Mouse (Mus musculus) lung, postnatal 0 days (tissue): ENCODE results near the gene Hs6st1. TPM values are rescaled to one million over a fixed set of nuclear protein-coding genes. Genes with fewer than 3 reads are reported as not detected.
A peak's percentile ranks its signal among the peaks of the same experiment; 100 is the strongest.
"Not testable (repeated sequence)": the region's sequence is repeated elsewhere in the genome, so short reads cannot be mapped to it uniquely, and the experiment has no call there.

Source experiments
- ATAC-seq: fragments of 200-750 bp; cut with Nextera tagmentation; 2 replicates; pipeline ENCODE4 v1.8.0; 2017; ENCODE audit warnings: moderate library complexity
- DNase-seq: peaks from one replicate; pipeline ENCODE4 v3.0.0-alpha.2; 2016; ENCODE audit warnings: low spot score
- H3K27ac ChIP-seq: fragments of 300-500 bp; sonication (generic); 2 replicates; pipeline ENCODE4 v1.5.1; 2014; ENCODE audit warnings: antibody characterized with exemption, mild to moderate bottlenecking, low read length, mixed read lengths
- H3K27me3 ChIP-seq: fragments of 300-500 bp; sonication (generic); replicated peaks from 2 replicates; pipeline ENCODE4 v1.6.1; 2014; ENCODE audit warnings: low read length, mixed read lengths; ENCODE audit not compliant: insufficient read depth
- H3K36me3 ChIP-seq: fragments of 300-500 bp; sonication (generic); 2 replicates; pipeline ENCODE4 v1.6.1; 2014; ENCODE audit warnings: low read length, mixed read lengths; ENCODE audit not compliant: insufficient read depth
- H3K4me1 ChIP-seq: fragments of 300-500 bp; sonication (generic); 2 replicates; pipeline ENCODE4 v1.6.1; 2014; ENCODE audit warnings: antibody characterized with exemption, low read depth, low read length, mixed read lengths; ENCODE audit not compliant: insufficient read depth
- H3K4me2 ChIP-seq: fragments of 300-500 bp; sonication (generic); replicated peaks from 2 replicates; pipeline ENCODE4 v1.6.1; 2014; ENCODE audit warnings: low read depth, mild to moderate bottlenecking, low read length, moderate library complexity, mixed read lengths
- H3K4me3 ChIP-seq: fragments of 300-500 bp; sonication (generic); 2 replicates; pipeline ENCODE4 v1.5.1; 2014; ENCODE audit warnings: low read depth, low read length
- H3K9ac ChIP-seq: fragments of 300-500 bp; sonication (generic); replicated peaks from 2 replicates; pipeline ENCODE4 v1.6.1; 2014; ENCODE audit warnings: low read depth, mild to moderate bottlenecking
- H3K9me3 ChIP-seq: fragments of 300-500 bp; sonication (generic); 2 replicates; pipeline ENCODE4 v1.6.1; 2016; ENCODE audit warnings: low read length, mixed read lengths
- CTCF ChIP-seq: IDR thresholded peaks from 2 replicates; pipeline ENCODE4 v1.5.1; 2016; ENCODE audit warnings: antibody characterized with exemption, mild to moderate bottlenecking
- EP300 ChIP-seq: IDR thresholded peaks from 2 replicates; pipeline ENCODE4 v1.6.1; 2016; ENCODE audit warnings: antibody characterized with exemption, mild to moderate bottlenecking, control low read depth
- WGBS: fragments of 180-500 bp; shearing (Covaris S2); extraction: QIAGEN DNeasy Blood & Tissue Kit; methylation state at CpG from one replicate; pipeline ENCODE4 v1.1.7; 2014; 5-methylcytosine and 5-hydroxymethylcytosine counted together
- polyA plus RNA-seq: library from polyadenylated mRNA; unstranded; fragments of >200 nt; fragmentation: Nextera tagmentation; extraction: Ambion mirVana; gene quantifications from 2 replicates; pipeline ENCODE4 v1.2.1, GENCODE M21; 2015

Gene Hs6st1
- polyA plus RNA-seq, result 4.9 and 6.3 TPM in 2 replicates

DNA sequence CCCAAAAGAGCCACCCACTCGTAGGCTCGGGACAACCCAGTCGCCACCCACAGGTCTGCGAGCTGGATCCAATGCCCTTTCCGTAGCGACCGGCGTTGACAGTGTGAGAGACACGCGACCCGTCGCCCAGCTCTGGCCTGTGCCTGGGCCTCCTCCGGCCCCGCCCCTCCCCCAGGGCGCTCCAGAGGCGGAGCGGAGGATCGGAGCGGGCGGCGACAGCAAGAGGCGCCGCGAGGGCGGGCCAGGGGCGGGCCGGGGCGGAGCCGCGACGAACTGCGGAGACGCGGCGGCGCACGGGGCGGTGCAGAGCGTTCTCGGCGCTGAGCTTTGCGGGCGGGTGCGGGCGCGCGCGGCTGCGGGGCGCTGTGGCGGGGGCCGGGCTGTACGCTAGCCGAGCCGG lies at the start of gene Hs6st1:
Hs6st1 (plus strand) TSS at position 325 of the 400 bp plus-strand sequence.
- Histone ChIP-seq H3K4me1 (peaks cover 24% of the 10 kb centered on the region; the same call in 1 of the 2 replicates), H3K36me3 (no peaks in the 10 kb centered on the region), H3K9ac (peak within 1 kb of the TSS; percentile 51), H3K27me3 (no peaks in the 10 kb centered on the region), H3K4me2 (peak within 1 kb of the TSS; percentile 94), H3K4me3 (peak within 1 kb of the TSS; percentile 76), H3K9me3 (no peaks in the 10 kb centered on the region), H3K27ac (peak within 1 kb of the TSS; percentile 77)
- ATAC-seq, result peak; percentile 93
- TF ChIP-seq EP300 (no peak), CTCF (no peak)
- peak; percentile 98 for DNase-seq
- 0% methylated on average over 25 of the region's 55 CpGs for WGBS

GRCm38 (mm10) chr1:36018617-36019016 lies 49.6 kb upstream of the Hs6st1 start:
- Histone ChIP-seq H3K27ac (no peak overlapping the region), H3K9ac (no peak overlapping the region), H3K36me3 (no peaks in the 10 kb centered on the region), H3K4me3 (no peak overlapping the region), H3K27me3 (no peaks in the 10 kb centered on the region), H3K4me1 (peaks cover 4% of the 10 kb centered on the region; the same call in 1 of the 2 replicates), H3K4me2 (no peak overlapping the region), H3K9me3 (no peaks in the 10 kb centered on the region)
- DNase-seq, result no peak
- no peak for ATAC-seq
- TF ChIP-seq EP300 (no peak), CTCF (no peak)
- WGBS, result 73% methylated on average over 4 of the region's 4 CpGs

DNA sequence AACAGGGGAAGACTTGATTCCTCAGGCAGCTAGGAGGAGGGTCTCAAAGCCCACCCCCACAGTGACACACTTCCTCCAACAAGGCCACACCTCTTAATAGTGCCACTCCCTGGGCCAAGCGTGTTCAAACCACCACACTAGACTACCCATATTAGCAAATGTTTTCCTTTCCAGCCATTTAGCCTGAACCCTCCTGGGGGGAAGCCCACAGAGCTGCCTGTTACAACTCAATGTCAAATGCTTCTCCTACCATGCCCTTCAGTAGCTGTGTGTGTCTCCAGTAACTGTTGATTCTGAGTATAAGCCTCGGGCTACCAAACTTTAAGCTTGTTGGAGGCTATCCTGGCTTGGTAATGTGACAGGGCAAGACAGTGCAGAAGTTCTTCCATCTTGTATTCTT lies 49.0 kb upstream of the Hs6st1 start:
- no peaks in the 10 kb centered on the region for H3K36me3 ChIP-seq
- peaks cover 4% of the 10 kb centered on the region; the same call in 1 of the 2 replicates for H3K4me1 ChIP-seq
- no peak overlapping the region for H3K4me2 ChIP-seq
- H3K9me3 ChIP-seq, result no peaks in the 10 kb centered on the region
- no peak for ATAC-seq
- H3K9ac ChIP-seq, result no peak overlapping the region
- no peak for DNase-seq
- no peak overlapping the region for H3K4me3 ChIP-seq
- H3K27ac ChIP-seq, result no peak overlapping the region
- WGBS, result 98% methylated on average over 2 of the region's 2 CpGs
- no peaks in the 10 kb centered on the region for H3K27me3 ChIP-seq
- TF ChIP-seq CTCF, result no peak
- TF ChIP-seq EP300, result no peak

- no peak for TF ChIP-seq EP300
- TF ChIP-seq CTCF, result no peak
- DNase-seq, result no peak
- Histone ChIP-seq H3K4me1 (peaks cover 4% of the 10 kb centered on the region; the same call in 1 of the 2 replicates), H3K9me3 (no peaks in the 10 kb centered on the region), H3K27me3 (no peaks in the 10 kb centered on the region), H3K27ac (no peak overlapping the region), H3K4me3 (no peak overlapping the region), H3K4me2 (no peak overlapping the region), H3K36me3 (no peaks in the 10 kb centered on the region), H3K9ac (no peak overlapping the region)
- no peak for ATAC-seq
- WGBS, result 91% methylated on average over 4 of the region's 4 CpGs
Measured at GRCm38 (mm10) chr1:36020315-36020714, 47.9 kb upstream of the Hs6st1 start.

DNA sequence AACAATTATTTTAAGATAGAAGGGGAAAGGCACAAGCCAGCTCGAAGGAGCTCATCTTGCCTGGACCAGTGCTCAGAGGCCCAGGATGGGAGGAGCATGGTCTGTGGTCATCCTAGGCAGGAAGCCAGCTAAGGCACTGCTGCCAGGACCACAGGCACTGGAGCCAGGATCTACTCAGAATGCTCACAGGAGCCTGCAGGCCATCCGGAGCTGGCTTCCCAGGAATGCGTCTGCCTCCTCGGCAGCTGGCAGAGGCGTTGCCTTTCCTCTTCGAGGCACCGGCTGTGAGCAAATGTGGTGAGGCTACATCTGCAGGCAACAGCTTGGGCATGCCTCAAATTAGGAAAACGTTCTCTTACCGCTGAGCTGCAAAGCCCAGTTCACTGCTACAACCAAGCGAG lies 37.8 kb upstream of the Hs6st1 start:
- ATAC-seq (peak; percentile 71), DNase-seq (peak; percentile 47)
- Histone ChIP-seq H3K4me3 (no peak overlapping the region), H3K27ac (no peak overlapping the region), H3K27me3 (no peaks in the 10 kb centered on the region), H3K9ac (no peak overlapping the region), H3K4me2 (no peak overlapping the region), H3K4me1 (no peaks in the 10 kb centered on the region), H3K9me3 (no peaks in the 10 kb centered on the region), H3K36me3 (no peaks in the 10 kb centered on the region)
- TF ChIP-seq CTCF (no peak), EP300 (no peak)
- 22% methylated on average over 10 of the region's 10 CpGs for WGBS

DNA sequence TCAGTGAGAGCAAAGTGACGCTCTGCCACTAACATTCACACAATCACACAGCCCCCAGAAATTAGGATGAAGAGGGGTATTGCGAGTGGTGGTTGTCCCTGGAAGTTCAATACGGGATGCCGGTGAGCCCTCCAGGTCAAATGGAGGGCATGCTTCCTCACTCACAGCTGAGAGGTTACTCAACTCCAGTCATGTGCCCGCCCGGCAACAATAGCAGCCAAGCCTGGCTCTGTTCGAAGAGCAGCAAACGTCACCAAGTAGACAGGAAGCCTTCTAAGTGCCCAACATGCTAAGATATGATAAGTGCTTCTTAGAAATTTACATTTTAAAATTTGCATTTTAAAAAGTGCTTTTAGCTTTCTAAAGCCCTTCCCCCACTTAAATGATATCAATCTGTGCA lies 29.4 kb upstream of the Hs6st1 start:
- no peaks in the 10 kb centered on the region for H3K27me3 ChIP-seq
- DNase-seq, result peak; percentile 51
- no peak overlapping the region for H3K4me3 ChIP-seq
- no peak for ATAC-seq
- H3K4me2 ChIP-seq, result no peak overlapping the region
- WGBS, result 53% methylated on average over 8 of the region's 8 CpGs
- H3K9me3 ChIP-seq, result no peaks in the 10 kb centered on the region
- no peaks in the 10 kb centered on the region for H3K4me1 ChIP-seq
- H3K36me3 ChIP-seq, result no peaks in the 10 kb centered on the region
- H3K27ac ChIP-seq, result no peak overlapping the region
- no peak overlapping the region for H3K9ac ChIP-seq
- TF ChIP-seq CTCF (no peak), EP300 (no peak)

DNA sequence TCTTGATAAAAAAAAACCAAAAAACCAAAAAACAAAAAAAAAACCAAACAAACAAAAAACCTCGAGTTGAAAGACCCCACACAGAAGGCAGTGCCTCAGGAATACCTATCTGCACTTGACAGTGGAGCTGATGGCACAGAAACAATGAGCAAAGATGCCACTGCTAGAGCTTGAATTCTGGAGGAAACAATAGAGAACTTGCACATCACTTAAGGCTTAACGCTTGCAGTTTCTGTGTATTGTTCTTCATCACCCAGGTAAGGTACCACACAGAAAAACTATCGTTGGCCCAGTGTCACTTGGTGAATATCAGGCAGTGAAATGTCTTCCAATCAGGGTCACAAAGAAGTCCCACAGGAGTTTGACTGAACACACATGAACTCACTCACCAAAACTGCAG lies 26.1 kb upstream of the Hs6st1 start:
- H3K4me2 ChIP-seq, result no peak overlapping the region
- H3K27ac ChIP-seq, result no peak overlapping the region
- ATAC-seq (no peak), DNase-seq (no peak)
- H3K4me1 ChIP-seq, result no peaks in the 10 kb centered on the region
- no peaks in the 10 kb centered on the region for H3K27me3 ChIP-seq
- H3K9me3 ChIP-seq, result no peaks in the 10 kb centered on the region
- WGBS, result 74% methylated on average over 3 of the region's 3 CpGs
- H3K36me3 ChIP-seq, result no peaks in the 10 kb centered on the region
- no peak overlapping the region for H3K4me3 ChIP-seq
- H3K9ac ChIP-seq, result no peak overlapping the region
- TF ChIP-seq CTCF (no peak), EP300 (no peak)

DNA sequence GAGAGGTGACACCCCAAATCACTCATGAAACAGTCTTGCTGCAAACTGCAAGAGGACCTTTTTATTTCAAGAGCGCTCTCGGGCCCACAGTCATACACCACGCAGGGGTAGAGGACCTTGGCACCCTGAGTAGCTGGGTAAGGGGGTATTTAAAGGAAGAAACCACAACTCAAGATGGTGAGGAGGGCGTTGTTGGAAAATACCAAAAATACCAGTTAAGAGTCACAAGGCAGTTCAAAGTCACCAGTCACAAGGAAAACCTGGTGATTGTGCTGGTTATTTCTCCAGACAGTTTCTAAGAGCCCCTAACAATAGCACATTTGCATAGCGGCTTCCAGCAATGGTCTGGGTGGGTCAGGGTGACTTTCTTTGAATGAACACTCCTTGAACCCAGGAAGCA lies 24.4 kb upstream of the Hs6st1 start:
- not testable (repeated sequence) for H3K4me2 ChIP-seq, H3K27me3 ChIP-seq, DNase-seq, H3K36me3 ChIP-seq, H3K4me3 ChIP-seq, H3K4me1 ChIP-seq, ATAC-seq, H3K27ac ChIP-seq, H3K9me3 ChIP-seq, H3K9ac ChIP-seq
- WGBS, result 93% methylated on average over 5 of the region's 5 CpGs
